Mouse (Mus musculus): ENCODE measurements around the gene Zfp36l2.
"Not testable (repeated sequence)": the region's sequence is repeated elsewhere in the genome, so short reads cannot be mapped to it uniquely, and the experiment has no call there.

The Zfp36l2 gene

DNA sequence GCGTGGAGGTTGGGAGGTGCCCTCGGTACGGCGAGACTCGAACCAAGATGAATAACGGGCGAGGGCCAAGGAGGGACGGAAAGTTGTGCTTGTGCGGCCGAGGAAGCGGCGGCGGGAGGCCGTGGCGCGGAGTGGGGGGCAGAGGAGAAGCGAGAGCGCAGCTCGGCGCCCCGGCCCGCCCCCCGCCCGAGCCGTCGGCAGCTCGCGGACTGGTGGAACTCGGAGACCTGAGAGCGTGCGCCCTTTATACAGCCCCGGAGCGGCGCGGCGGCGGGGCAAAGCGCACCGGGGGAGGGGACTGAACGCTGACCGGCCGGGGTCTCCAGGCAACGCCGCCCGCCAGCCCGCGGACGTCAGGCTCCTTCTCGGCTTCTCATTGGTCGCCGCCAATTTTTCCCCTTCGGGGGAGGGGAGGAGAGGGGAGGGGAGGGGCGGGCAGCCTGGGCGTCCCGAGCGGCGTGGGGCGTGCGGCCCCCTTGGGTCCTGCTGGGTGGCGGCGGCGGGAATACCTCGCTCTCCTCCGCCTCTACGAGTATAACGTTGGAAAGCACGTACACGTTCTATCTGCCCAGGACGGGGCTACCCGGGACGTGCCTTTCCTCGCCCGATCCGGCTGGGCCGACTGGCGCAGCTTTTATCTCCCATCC lies at the start of gene Zfp36l2:
TSS of gene Zfp36l2 (minus strand) at position 221 of the 647 bp plus-strand sequence.
- H3K27me3 ChIP-seq (ENCODE audit: control insufficient read depth, insufficient read depth, low read length, poor library complexity, severe bottlenecking): no peaks in the 10 kb centered on the region
- peak; percentile 96 for DNase-seq (ENCODE audit: low read depth, low spot score)

DNA sequence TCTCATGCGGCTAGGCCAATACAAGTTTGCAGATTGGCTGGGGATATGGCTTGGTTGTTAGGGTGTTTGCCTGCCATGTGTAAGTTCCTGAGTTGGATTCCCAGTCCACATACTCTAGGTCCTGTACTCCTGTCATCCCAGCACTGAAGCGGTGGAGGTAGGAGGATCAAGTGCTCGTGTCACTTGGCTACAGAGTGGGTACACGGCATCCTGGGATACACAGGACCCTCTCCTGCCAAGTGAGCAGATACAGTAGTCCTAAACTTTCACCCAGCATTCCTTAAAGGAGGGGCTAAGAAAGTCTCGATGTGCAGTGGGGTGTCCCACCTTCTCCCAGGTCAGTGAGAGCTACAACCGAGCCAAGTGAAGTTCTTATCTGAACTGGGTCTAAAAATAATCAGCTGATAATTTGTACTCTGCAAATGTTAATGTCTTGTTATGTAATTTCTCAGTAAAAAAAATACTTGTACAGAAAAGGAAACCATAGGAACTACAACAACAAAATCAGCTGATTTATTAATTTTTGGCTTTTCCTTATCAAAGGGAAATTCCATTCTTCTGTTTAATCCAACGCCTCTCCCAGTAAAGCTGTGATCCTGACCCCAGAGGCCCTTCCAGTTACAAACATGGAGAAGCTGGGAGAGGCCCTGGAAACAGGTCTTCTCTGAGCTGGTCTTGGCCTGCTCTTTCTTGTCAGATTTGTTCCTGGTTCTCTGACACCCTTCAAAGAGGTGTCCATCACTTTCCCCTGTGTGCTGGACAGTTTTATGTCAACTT lies 49.2 kb upstream of the Zfp36l2 start:
- Histone ChIP-seq H3K36me3 (ENCODE audit: control insufficient read depth, insufficient read depth, low read length, poor library complexity, severe bottlenecking) (no peaks in the 10 kb centered on the region), H3K27me3 (ENCODE audit: control insufficient read depth, insufficient read depth, low read length, poor library complexity, severe bottlenecking) (no peaks in the 10 kb centered on the region)
- DNase-seq (ENCODE audit: low read depth, low spot score): no peak

More for the DNA sequence above, at the start of gene Zfp36l2:
- peaks cover 18% of the 10 kb centered on the region for H3K36me3 ChIP-seq (ENCODE audit: control insufficient read depth, insufficient read depth, low read length, poor library complexity, severe bottlenecking)

DNA sequence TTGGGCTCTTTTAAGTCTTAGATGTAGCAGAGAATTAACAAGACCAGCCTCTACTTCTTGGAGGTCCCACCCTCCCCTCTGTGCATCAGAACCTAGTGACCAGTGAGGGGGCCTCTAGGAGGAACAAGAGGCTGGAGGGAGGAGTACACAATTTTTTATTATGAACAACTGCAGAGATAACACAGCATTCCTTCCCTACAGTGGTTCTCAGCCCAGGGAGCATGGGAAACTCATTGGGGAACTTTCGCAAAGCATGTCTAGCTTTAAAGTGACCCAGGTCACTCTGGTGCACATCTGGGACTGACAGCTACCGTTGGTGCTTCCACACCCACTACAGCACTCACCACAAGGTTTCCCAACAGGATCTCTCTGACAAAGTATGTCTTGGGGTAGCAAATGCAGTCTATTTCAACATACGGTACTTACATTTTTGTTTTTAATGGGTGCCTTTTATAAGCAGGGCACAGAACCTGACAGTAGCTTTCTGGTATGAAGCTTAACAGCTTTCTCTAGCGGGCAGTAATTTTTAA lies 47.7 kb upstream of the Zfp36l2 start:
- no peaks in the 10 kb centered on the region for H3K27me3 ChIP-seq (ENCODE audit: control insufficient read depth, insufficient read depth, low read length, poor library complexity, severe bottlenecking)
- DNase-seq (ENCODE audit: low read depth, low spot score): no peak

DNA sequence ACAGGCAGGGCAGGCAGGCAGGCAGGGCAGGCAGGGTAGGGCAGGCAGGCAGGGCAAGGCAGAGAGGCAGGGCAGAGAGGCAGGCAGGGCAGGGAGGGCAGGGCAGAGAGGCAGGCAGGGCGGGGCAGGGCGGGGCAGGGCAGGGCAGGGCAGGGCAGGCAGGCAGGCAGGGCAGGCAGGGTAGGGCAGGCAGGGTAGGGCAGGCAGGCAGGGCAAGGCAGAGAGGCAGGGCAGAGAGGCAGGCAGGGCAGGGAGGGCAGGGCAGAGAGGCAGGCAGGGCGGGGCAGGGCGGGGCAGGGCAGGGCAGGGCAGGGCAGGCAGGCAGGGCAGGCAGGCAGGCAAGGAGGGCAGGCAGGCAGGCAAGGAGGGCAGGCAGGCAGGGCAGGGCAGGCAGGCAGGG lies 47.0 kb upstream of the Zfp36l2 start:
- not testable (repeated sequence) for H3K36me3 ChIP-seq (ENCODE audit: control insufficient read depth, insufficient read depth, low read length, poor library complexity, severe bottlenecking); H3K27me3 ChIP-seq (ENCODE audit: control insufficient read depth, insufficient read depth, low read length, poor library complexity, severe bottlenecking); DNase-seq (ENCODE audit: low read depth, low spot score)

More for the DNA sequence above, 47.7 kb upstream of the Zfp36l2 start:
- no peaks in the 10 kb centered on the region for H3K36me3 ChIP-seq (ENCODE audit: control insufficient read depth, insufficient read depth, low read length, poor library complexity, severe bottlenecking)

DNA sequence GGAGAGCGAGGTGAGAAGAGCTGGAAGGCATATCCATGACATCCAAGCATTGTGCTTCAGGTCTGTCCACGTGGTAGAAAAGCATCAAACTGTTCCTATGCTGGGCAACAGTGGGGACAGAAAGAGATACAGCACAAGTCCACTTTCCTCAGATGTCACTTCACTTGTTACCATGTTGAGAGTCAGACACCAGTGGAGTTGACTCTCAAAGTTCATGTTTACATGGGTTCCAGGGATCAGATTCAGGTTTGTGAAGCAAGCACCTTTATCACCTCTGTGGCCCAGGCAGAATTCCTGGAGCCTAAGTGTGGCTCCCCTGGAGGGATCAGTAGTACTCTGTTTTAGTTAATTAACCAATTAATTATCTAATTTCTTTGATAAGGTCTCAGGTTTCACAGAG lies 46.0 kb upstream of the Zfp36l2 start:
- no peaks in the 10 kb centered on the region for H3K27me3 ChIP-seq (ENCODE audit: control insufficient read depth, insufficient read depth, low read length, poor library complexity, severe bottlenecking)
- no peak for DNase-seq (ENCODE audit: low read depth, low spot score)
- H3K36me3 ChIP-seq (ENCODE audit: control insufficient read depth, insufficient read depth, low read length, poor library complexity, severe bottlenecking): no peaks in the 10 kb centered on the region; the same call in none of the 2 replicates

DNA sequence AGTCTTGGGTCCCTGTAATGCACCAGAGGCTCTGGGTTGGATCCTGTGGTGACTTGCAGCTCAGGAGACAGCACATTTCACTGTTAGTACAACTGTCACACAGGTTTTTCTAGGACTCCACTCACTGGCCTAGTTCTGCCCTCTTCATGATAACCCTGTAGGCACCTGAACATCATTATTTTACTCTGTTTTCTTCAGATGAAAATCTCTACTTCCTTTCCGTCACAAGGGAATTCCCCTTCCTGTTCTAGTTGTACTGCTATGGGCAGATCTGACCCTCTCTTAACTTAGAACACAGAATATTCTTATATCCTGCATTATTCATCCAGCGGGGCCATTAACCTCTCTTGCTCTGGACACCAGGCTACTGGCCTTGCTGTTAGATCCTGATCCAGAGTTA lies 43.6 kb upstream of the Zfp36l2 start:
- peak; percentile 42 for DNase-seq (ENCODE audit: low read depth, low spot score)
- Histone ChIP-seq H3K36me3 (ENCODE audit: control insufficient read depth, insufficient read depth, low read length, poor library complexity, severe bottlenecking) (peaks cover 3% of the 10 kb centered on the region), H3K27me3 (ENCODE audit: control insufficient read depth, insufficient read depth, low read length, poor library complexity, severe bottlenecking) (no peaks in the 10 kb centered on the region)

DNA sequence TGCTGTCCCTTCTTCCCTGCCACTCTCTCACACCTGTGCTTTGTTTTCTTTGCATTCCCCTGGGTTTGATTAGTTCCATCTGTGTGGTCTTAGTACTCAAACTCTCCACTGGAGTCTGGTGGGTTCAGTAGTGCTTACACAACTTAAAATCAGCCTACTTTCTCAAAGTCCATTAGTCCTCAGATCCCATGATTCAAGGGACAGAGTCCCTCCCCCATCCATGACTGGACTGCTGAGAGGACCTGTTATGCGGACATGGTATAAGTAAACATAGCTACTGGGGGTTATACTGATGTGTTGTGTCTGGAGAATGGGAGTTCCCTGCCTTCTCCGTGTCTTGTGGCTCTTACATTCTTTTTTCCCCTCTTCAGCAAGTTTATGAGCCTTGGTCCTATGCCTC lies 40.5 kb upstream of the Zfp36l2 start:
- DNase-seq (ENCODE audit: low read depth, low spot score): no peak
- H3K36me3 ChIP-seq (ENCODE audit: control insufficient read depth, insufficient read depth, low read length, poor library complexity, severe bottlenecking): peaks cover 5% of the 10 kb centered on the region
- no peaks in the 10 kb centered on the region for H3K27me3 ChIP-seq (ENCODE audit: control insufficient read depth, insufficient read depth, low read length, poor library complexity, severe bottlenecking)

DNA sequence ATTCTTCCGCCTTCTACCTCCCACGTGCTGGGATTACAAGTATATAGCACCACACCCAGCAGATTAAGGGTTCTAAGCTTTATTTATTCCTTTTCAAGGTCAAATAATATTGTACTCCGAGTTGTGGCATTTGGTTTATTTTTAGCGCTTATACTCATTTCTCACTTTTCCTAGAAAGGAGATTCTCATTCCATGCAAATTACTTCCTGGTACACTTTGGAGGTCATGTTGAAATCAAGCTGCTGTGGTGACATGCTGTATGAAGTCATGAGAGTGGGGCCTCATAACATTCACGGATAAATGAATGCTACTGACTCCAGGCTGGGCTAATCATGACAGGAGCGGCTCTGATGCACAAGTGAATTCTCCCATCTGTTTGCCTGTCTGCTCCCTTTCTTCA lies 38.9 kb upstream of the Zfp36l2 start:
- Histone ChIP-seq H3K27me3 (ENCODE audit: control insufficient read depth, insufficient read depth, low read length, poor library complexity, severe bottlenecking) (no peaks in the 10 kb centered on the region), H3K36me3 (ENCODE audit: control insufficient read depth, insufficient read depth, low read length, poor library complexity, severe bottlenecking) (peaks cover 5% of the 10 kb centered on the region)
- DNase-seq (ENCODE audit: low read depth, low spot score): no peak

DNA sequence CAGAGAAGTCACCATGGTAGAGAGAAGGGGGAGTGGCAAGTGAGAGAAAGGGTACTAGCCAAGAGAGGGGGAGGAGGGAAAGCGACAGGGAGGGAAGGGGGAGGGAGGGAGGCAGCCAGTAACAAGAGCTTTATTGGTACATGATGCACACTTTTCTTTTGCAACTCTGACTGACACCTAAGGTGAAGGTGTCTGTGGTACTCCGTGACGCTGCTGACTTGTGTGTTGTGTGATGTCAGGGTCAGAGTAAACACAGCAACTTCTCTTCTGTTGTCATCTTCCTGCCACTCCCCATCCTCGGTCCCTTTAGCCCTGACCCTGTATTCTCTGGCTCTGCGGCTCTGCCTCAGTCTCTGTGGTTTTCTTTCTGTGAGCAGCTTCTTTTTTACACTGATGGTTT lies 38.5 kb upstream of the Zfp36l2 start:
- peaks cover 5% of the 10 kb centered on the region for H3K36me3 ChIP-seq (ENCODE audit: control insufficient read depth, insufficient read depth, low read length, poor library complexity, severe bottlenecking)
- H3K27me3 ChIP-seq (ENCODE audit: control insufficient read depth, insufficient read depth, low read length, poor library complexity, severe bottlenecking): no peaks in the 10 kb centered on the region
- no peak for DNase-seq (ENCODE audit: low read depth, low spot score)

DNA sequence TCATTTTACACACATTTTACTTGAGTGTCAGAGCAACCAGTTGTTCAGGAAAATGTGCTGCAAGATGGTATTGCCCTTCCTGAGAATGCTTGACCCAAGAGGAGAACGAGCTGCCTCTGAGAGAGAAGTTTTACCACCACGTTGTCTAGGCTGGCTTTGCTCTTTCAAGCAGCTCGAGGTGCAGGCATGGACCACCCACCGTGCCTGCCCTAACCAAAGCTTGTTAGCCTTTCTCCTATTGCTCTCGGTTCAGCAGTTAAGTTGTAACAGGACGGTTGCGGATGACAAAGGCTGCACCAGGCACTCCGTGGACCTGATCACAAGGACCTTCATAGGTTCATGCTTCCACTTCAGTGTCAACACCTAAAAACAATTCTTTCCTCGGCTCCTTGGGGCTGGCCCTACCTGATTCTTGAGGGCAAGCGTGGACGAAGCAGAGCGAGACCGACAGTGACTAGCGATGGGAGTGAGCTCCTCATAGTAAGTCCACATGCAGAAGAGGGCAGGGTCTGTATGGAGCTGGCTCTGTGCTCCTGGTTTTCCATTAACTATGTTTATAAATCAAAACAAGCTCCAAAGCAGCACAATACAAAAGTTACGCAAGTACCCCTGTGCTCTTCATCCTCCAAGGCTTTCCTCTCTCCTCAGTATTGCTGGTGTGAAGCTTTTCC lies 36.6 kb upstream of the Zfp36l2 start:
- H3K27me3 ChIP-seq (ENCODE audit: control insufficient read depth, insufficient read depth, low read length, poor library complexity, severe bottlenecking): no peaks in the 10 kb centered on the region
- H3K36me3 ChIP-seq (ENCODE audit: control insufficient read depth, insufficient read depth, low read length, poor library complexity, severe bottlenecking): peaks cover 5% of the 10 kb centered on the region; the same call in 1 of the 2 replicates
- no peak for DNase-seq (ENCODE audit: low read depth, low spot score)

DNA sequence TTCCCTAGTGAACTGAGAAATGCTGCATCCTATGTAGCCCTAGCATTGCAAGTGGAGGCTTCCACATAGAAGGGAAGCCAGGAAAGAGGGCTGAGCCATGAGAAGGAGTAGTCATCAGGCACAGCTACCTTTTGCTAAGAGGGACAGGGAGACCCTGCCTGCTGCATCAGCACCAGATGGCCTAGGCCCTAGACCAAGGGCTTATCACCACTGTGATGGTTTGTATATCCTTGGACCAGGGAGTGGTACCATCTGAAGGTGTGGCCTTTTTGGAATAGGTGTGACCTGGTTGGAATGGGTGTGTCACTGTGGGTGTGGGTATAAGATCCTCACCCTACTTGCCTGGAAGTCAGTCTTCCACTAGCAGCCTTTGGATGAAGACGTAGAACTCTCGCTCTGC lies 31.1 kb upstream of the Zfp36l2 start:
- not testable (repeated sequence) for H3K27me3 ChIP-seq (ENCODE audit: control insufficient read depth, insufficient read depth, low read length, poor library complexity, severe bottlenecking); DNase-seq (ENCODE audit: low read depth, low spot score); H3K36me3 ChIP-seq (ENCODE audit: control insufficient read depth, insufficient read depth, low read length, poor library complexity, severe bottlenecking)

DNA sequence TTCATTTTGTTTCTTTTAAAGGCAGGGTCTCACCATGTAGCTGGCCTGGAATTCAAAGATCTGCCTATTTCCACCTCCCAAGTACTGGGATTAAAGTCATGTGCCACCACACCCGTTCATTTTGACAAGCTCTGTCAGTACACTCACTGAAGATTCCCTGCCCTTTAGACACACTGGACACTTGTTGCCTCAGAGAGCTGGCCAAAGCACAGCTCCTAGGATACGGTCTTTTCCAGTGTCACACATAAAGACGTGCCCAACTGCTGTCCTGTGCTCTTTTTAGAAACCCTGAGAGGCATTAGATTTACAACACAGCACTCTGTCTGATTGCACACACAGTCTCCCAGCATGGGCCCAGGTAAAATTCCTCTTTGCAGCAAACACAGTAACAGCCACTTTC lies 29.9 kb upstream of the Zfp36l2 start:
- H3K36me3 ChIP-seq (ENCODE audit: control insufficient read depth, insufficient read depth, low read length, poor library complexity, severe bottlenecking): no peaks in the 10 kb centered on the region
- DNase-seq (ENCODE audit: low read depth, low spot score): no peak
- H3K27me3 ChIP-seq (ENCODE audit: control insufficient read depth, insufficient read depth, low read length, poor library complexity, severe bottlenecking): no peaks in the 10 kb centered on the region

DNA sequence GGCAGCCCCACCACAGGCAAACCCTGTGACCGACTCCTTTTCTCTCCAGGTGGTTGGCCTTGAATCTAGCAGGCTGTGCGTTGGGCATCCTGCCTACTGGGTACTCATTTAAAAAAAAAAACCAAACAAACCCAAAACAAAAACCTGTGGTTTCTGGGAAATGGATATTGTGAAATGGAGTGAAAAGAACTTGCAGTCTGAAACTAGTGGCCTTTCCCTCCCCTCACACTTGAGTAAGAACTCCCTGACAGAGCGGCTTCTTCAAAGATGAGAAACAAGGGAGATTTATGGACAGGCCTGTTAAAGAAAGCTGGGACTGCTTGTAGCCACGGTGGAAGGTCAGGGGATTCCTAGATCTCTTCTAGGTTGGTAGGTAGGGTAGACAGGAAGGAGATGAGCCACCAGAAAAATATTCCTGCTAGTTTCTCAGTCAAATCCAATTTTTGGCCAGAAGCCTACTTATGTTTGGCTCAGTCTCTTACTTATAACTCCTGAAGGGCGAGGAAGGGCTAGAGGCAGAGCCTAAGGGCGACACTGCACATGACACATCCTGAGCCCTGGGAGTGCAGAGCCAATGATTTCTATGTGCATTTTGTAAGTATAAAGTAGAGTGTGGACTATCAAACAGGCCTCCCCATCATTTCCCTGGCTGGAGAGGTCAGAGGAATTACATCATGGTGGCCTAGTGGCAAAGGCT lies 27.7 kb upstream of the Zfp36l2 start:
- Histone ChIP-seq H3K27me3 (ENCODE audit: control insufficient read depth, insufficient read depth, low read length, poor library complexity, severe bottlenecking) (no peaks in the 10 kb centered on the region), H3K36me3 (ENCODE audit: control insufficient read depth, insufficient read depth, low read length, poor library complexity, severe bottlenecking) (no peaks in the 10 kb centered on the region; the same call in 1 of the 2 replicates)
- DNase-seq (ENCODE audit: low read depth, low spot score): no peak

DNA sequence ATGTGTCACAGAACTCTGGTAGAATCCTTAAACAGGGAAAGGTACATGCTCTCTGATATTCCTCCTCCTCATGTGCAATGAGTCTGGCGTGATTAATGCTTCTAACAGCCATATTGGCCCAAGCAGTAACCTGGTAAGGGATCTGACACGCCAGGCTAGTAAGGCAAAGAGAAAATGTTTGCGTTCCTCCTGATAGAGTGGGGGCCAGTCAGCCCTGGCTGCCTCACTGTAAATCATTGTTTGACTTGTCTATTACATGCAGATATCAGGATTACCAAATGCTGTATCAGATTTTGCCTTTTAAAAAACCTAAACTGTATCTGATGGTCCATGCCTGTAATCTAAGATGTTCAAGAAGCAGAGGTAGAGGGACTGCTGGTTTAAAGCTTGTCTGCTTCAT lies 25.7 kb upstream of the Zfp36l2 start:
- Histone ChIP-seq H3K27me3 (ENCODE audit: control insufficient read depth, insufficient read depth, low read length, poor library complexity, severe bottlenecking) (no peaks in the 10 kb centered on the region), H3K36me3 (ENCODE audit: control insufficient read depth, insufficient read depth, low read length, poor library complexity, severe bottlenecking) (peaks cover 2% of the 10 kb centered on the region)
- no peak for DNase-seq (ENCODE audit: low read depth, low spot score)

Data from splenic B cell, adult 2 months (primary cell).